In the genomic region with DNA sequence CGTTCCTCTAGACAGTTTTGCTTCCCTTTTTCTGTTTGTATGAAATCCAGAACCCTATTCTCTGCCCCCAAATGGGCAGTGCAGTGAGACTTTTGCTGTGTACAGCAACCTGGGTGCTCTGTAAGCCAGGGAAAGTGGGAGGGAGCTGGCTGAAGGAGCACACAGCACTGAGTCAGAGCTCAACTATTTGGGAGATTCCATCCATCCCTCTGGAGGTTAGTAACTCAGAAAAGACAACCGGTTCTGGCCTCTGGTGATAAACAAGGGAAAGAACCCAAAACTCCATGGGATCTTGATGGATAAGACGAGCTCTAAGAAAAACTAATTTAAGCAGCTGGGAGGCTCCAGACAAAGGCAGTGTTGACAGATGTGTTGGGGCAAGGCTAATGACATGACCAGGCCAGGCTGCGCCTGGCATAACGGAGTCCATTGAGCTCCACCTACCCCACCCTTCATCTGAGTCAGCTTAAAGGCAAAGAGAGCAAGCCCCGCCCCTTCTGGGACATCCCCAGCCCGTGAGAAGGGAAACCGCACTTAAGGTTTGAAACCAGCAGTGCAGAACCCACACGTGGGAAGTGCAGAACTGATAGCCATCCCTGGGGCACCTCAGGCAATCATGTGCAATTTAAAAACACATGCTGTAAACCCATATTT, we compare ENCODE assay signal across 8 mouse cellular contexts. TPM values are rescaled to one million over a fixed set of nuclear protein-coding genes. Genes with fewer than 3 reads are reported as not detected.
DNase-seq lines count a peak whose midpoint lies in the region; ATAC-seq lines count a peak whose summit lies in the region.

No protein-coding gene starts in this region.

- no peak overlapping the region for H3K9ac ChIP-seq in forebrain, embryonic 11.5 days (ENCODE audit: low read length)
- no peak overlapping the region for H3K9ac ChIP-seq in neural tube, embryonic 14.5 days (replicated peaks; ENCODE audit: low read depth, low read length)

- ATAC-seq in forebrain, embryonic 11.5 days (replicated peaks; ENCODE audit: low FRiP score): peak; percentile 58
- peak; percentile 31 for ATAC-seq in neural tube, embryonic 14.5 days (ENCODE audit: low read depth)

- H3K36me3 ChIP-seq in forebrain, embryonic 11.5 days (ENCODE audit: control insufficient read depth, insufficient read depth, low read length): no peaks in the 10 kb centered on the region
- no peaks in the 10 kb centered on the region for H3K36me3 ChIP-seq in forebrain, embryonic 10.5 days (replicated peaks)
- H3K36me3 ChIP-seq in neural tube, embryonic 14.5 days (ENCODE audit: control insufficient read depth, insufficient read depth, low read length): no peaks in the 10 kb centered on the region

- H3K9me3 ChIP-seq in forebrain, embryonic 11.5 days (ENCODE audit: control insufficient read depth, low read length): no peaks in the 10 kb centered on the region; the same call in 1 of the 2 replicates
- no peaks in the 10 kb centered on the region for H3K9me3 ChIP-seq in forebrain, embryonic 10.5 days
- no peaks in the 10 kb centered on the region for H3K9me3 ChIP-seq in neural tube, embryonic 14.5 days (ENCODE audit: control insufficient read depth, low read length)

- H3K4me2 ChIP-seq in forebrain, embryonic 11.5 days (ENCODE audit: low read depth, low read length, severe bottlenecking): no peak overlapping the region
- no peak overlapping the region for H3K4me2 ChIP-seq in neural tube, embryonic 14.5 days (ENCODE audit: low read depth, low read length)

- 43% methylated on average over 9 of the region's 9 CpGs for whole genome bisulfite sequencing in forebrain, embryonic 11.5 days
- 45% methylated on average over 9 of the region's 9 CpGs for WGBS in forebrain, embryonic 10.5 days
- 37% methylated on average over 9 of the region's 9 CpGs for WGBS in neural tube, embryonic 14.5 days

- no peak for DNase-seq in forebrain, embryonic 11.5 days (ENCODE audit: low spot score)
- DNase-seq in forebrain, embryonic 10.5 days (ENCODE audit: extremely low spot score, low spot score): no peak
- DNase-seq in adrenal gland, postnatal 14 days: peak; percentile 62
- peak; percentile 52 to 61 for DNase-seq in heart, adult 9 months (ENCODE audit: low spot score in 2 of 2)
- peak; percentile 52 for DNase-seq in liver
- DNase-seq in urinary bladder, postnatal 25 days (ENCODE audit: low spot score): peak; percentile 65
- DNase-seq in layer of hippocampus, adult 9-10 months (ENCODE audit: low spot score): no peak

- no peaks in the 10 kb centered on the region for H3K4me1 ChIP-seq in forebrain, embryonic 11.5 days (replicated peaks; ENCODE audit: control insufficient read depth, insufficient read depth, low read length)
- peaks cover 15% of the 10 kb centered on the region for H3K4me1 ChIP-seq in forebrain, embryonic 10.5 days
- H3K4me1 ChIP-seq in neural tube, embryonic 14.5 days (ENCODE audit: control insufficient read depth, insufficient read depth, low read length): 0 out of 2 replicates have a peak, but pooled peaks cover 4% of the 10 kb centered on the region

- no peak overlapping the region for H3K4me3 ChIP-seq in forebrain, embryonic 11.5 days (ENCODE audit: low read depth, low read length)
- no peak overlapping the region for H3K4me3 ChIP-seq in forebrain, embryonic 10.5 days
- H3K4me3 ChIP-seq in neural tube, embryonic 14.5 days (ENCODE audit: low read depth, low read length): no peak overlapping the region

- no peak overlapping the region for H3K27ac ChIP-seq in forebrain, embryonic 11.5 days (ENCODE audit: low read depth, low read length)
- no peak overlapping the region for H3K27ac ChIP-seq in forebrain, embryonic 10.5 days
- H3K27ac ChIP-seq in neural tube, embryonic 14.5 days (ENCODE audit: low read depth, low read length): no peak overlapping the region

- H3K27me3 ChIP-seq in forebrain, embryonic 11.5 days (ENCODE audit: control insufficient read depth, insufficient read depth, low read length): no peaks in the 10 kb centered on the region
- H3K27me3 ChIP-seq in forebrain, embryonic 10.5 days (ENCODE audit: poor library complexity, severe bottlenecking): no peaks in the 10 kb centered on the region
- H3K27me3 ChIP-seq in neural tube, embryonic 14.5 days (ENCODE audit: control insufficient read depth, insufficient read depth, low read length): no peaks in the 10 kb centered on the region

RNA-seq across cellular contexts. Expression of a gene that starts 13.1 kb away (rescaled TPM):
- 13.5 and 16.6 TPM in 2 replicates for polyA plus RNA-seq in forebrain, embryonic 11.5 days (2014; fragmentation: Nextera tagmentation; extraction: Ambion mirVana)
- 6.3 and 7.7 TPM in 2 replicates for polyA plus RNA-seq in forebrain, embryonic 10.5 days (2016; fragmentation: Nextera tagmentation; extraction: Ambion mirVana)
- 24.4 and 39.6 TPM in 2 replicates for total RNA-seq in adrenal gland, postnatal 14 days (2021)
- 19.0 and 22.4 TPM in 2 replicates for polyA plus RNA-seq in neural tube, embryonic 14.5 days (2014; fragmentation: Nextera tagmentation; extraction: Ambion mirVana)

Comparison
In these comparisons a context has a peak if more than half of its experiments do, and no peak if none do; other contexts are left out.
1. DNase-seq: peak in adrenal gland, postnatal 14 days (single experiment), heart, adult 9 months (2 of 2), liver (single experiment) and urinary bladder, postnatal 25 days (single experiment); none in forebrain, embryonic 11.5 days (single experiment), forebrain, embryonic 10.5 days (single experiment) and layer of hippocampus, adult 9-10 months (single experiment).